Mouse (Mus musculus): ENCODE measurements around the gene Trappc1. TPM values are rescaled to one million over a fixed set of nuclear protein-coding genes. Genes with fewer than 3 reads are reported as not detected.

The Trappc1 gene
- total and polyA plus RNA-seq, 3 experiments = 58.6 to 89.8 TPM; not detected in 1

DNA sequence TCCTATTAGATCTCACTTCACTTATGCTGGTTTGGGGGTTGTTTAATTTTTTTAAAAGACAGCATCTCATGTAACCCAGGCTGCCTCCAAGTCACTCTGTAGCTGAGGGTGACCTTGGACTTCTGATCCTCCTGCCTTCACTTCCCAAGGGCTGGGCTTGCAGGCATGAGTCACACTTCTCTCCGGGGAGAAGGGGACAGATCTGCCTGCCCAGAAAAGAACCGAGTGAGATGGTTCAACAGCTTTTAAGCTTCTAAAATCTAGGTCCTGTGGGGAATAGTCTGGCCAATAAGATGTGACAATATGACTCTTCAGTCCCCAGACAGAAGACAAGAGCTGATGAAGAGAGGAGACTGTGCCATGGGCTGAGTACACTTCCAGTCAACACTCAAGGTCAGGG lies 47.7 kb upstream of the Trappc1 start:
- Histone ChIP-seq H3K27me3 (ENCODE audit: control insufficient read depth in 1 of 2, insufficient read depth in 2 of 2, low read length in 2 of 2) (peaks cover 6 to 8% of the 10 kb centered on the region in 2 experiments), H3K36me3 (ENCODE audit: control insufficient read depth in 1 of 2, insufficient read depth in 2 of 2, low read length in 2 of 2) (no peaks in the 10 kb centered on the region; a peak in 1 of 4 replicates), H3K4me3 (ENCODE audit: control insufficient read depth in 1 of 2, insufficient read depth in 1 of 2, low read depth in 2 of 2, low read length in 2 of 2) (no peak overlapping the region), H3K9ac (ENCODE audit: control insufficient read depth, low read depth, low read length, poor library complexity, severe bottlenecking) (no peak overlapping the region), H3K4me1 (ENCODE audit: control insufficient read depth in 1 of 2, insufficient read depth in 2 of 2, low read length in 2 of 2) (no peaks in the 10 kb centered on the region), H3K27ac (ENCODE audit: control insufficient read depth, low read depth, low read length) (no peak overlapping the region), H3K9me3 (replicated peaks; ENCODE audit: insufficient read depth, low read length) (no peaks in the 10 kb centered on the region), H3K79me2 (ENCODE audit: control insufficient read depth, insufficient read depth, low read length, poor library complexity) (no peaks in the 10 kb centered on the region)
- DNase-seq (ENCODE audit: low read depth, low spot score) = no peak
- no peak for TF ChIP-seq MEF2A (IDR thresholded peaks at IDR 0.05; ENCODE audit: extremely low read depth, insufficient replicate concordance, low read depth, low read length, poor library complexity, severe bottlenecking)
- no peak for TF ChIP-seq ZC3H11A (IDR thresholded peaks at IDR 0.05; ENCODE audit: low read depth, low read length)
- no peak for TF ChIP-seq GABPA (IDR thresholded peaks at IDR 0.05; ENCODE audit: low read depth, low read length)
- no peak for TF ChIP-seq KAT2A (conservative IDR thresholded peaks at IDR 0.05; ENCODE audit: low read depth, low read length)
- TF ChIP-seq POLR2A (IDR thresholded peaks at IDR 0.05; ENCODE audit: control insufficient read depth in 1 of 2, insufficient read depth in 1 of 2, low read depth in 1 of 2, low read length in 2 of 2, poor library complexity in 1 of 2) = no peak
- no peak for TF ChIP-seq ELF1 (IDR thresholded peaks at IDR 0.05; ENCODE audit: low read depth, low read length)
- TF ChIP-seq CTCF (IDR thresholded peaks at IDR 0.05 in 2 of 3, conservative IDR thresholded peaks at IDR 0.05 in 1 of 3; ENCODE audit: control insufficient read depth in 1 of 3, insufficient read depth in 1 of 3, low read depth in 2 of 3, low read length in 3 of 3, poor library complexity in 1 of 3, severe bottlenecking in 1 of 3) = no peak

GRCm38 (mm10) chr11:69277267-69277666 lies 46.5 kb upstream of the Trappc1 start:
- no peaks in the 10 kb centered on the region; a peak in 1 of 4 replicates for H3K36me3 ChIP-seq (ENCODE audit: control insufficient read depth in 1 of 2, insufficient read depth in 2 of 2, low read length in 2 of 2)
- H3K9ac ChIP-seq (ENCODE audit: control insufficient read depth, low read depth, low read length, poor library complexity, severe bottlenecking) = no peak overlapping the region
- H3K9me3 ChIP-seq (replicated peaks; ENCODE audit: insufficient read depth, low read length) = no peaks in the 10 kb centered on the region
- no peak for TF ChIP-seq NRF1 (IDR thresholded peaks at IDR 0.05; ENCODE audit: insufficient read depth, low read depth, low read length, poor library complexity, severe bottlenecking)
- no peak for TF ChIP-seq NELFE (IDR thresholded peaks at IDR 0.05; ENCODE audit: low read depth, low read length)
- no peak for TF ChIP-seq CHD2 (IDR thresholded peaks at IDR 0.05; ENCODE audit: low read length)
- TF ChIP-seq POLR2AphosphoS5 (IDR thresholded peaks at IDR 0.05; ENCODE audit: borderline replicate concordance, low read depth, low read length) = no peak
- TF ChIP-seq ELF1 (IDR thresholded peaks at IDR 0.05; ENCODE audit: low read depth, low read length) = no peak
- no peak for TF ChIP-seq JUND (IDR thresholded peaks at IDR 0.05; ENCODE audit: low read depth, low read length)
- TF ChIP-seq MYB (IDR thresholded peaks at IDR 0.05; ENCODE audit: low read depth, low read length) = no peak
- TF ChIP-seq MAX (IDR thresholded peaks at IDR 0.05; ENCODE audit: low read length) = no peak
- TF ChIP-seq ZKSCAN1 (IDR thresholded peaks at IDR 0.05; ENCODE audit: low read depth, low read length) = no peak
- TF ChIP-seq POLR2AphosphoS2 (IDR thresholded peaks at IDR 0.05; ENCODE audit: low read length) = no peak
- no peak overlapping the region for H3K27ac ChIP-seq (ENCODE audit: control insufficient read depth, low read depth, low read length)
- no peak for DNase-seq (ENCODE audit: low read depth, low spot score)
- H3K4me3 ChIP-seq (ENCODE audit: control insufficient read depth in 1 of 2, insufficient read depth in 1 of 2, low read depth in 2 of 2, low read length in 2 of 2) = no peak overlapping the region
- no peaks in the 10 kb centered on the region for H3K79me2 ChIP-seq (ENCODE audit: control insufficient read depth, insufficient read depth, low read length, poor library complexity)
- peaks cover 6 to 9% of the 10 kb centered on the region in 2 experiments for H3K27me3 ChIP-seq (ENCODE audit: control insufficient read depth in 1 of 2, insufficient read depth in 2 of 2, low read length in 2 of 2)
- no peaks in the 10 kb centered on the region for H3K4me1 ChIP-seq (ENCODE audit: control insufficient read depth in 1 of 2, insufficient read depth in 2 of 2, low read length in 2 of 2)

All from MEL (cell line).